Mouse (Mus musculus) ES-E14 (cell line): ENCODE results near the gene 8030411F24Rik. TPM values are rescaled to one million over a fixed set of nuclear protein-coding genes. Genes with fewer than 3 reads are reported as not detected.

Source experiments
- DNase-seq: peaks from one replicate; pipeline ENCODE4 v3.0.0-alpha.2; 2013; ENCODE audit warnings: low read depth, low spot score
- H3K27ac ChIP-seq: 2 replicates; pipeline ENCODE4 v1.5.1; 2012; ENCODE audit warnings: low read depth, mild to moderate bottlenecking, low read length, moderate library complexity, mixed read lengths; ENCODE audit not compliant: poor library complexity, insufficient read depth, severe bottlenecking
- H3K36me3 ChIP-seq: 2 replicates; pipeline ENCODE4 v1.6.1; 2012; ENCODE audit warnings: mild to moderate bottlenecking, low read length, moderate library complexity, mixed read lengths; ENCODE audit not compliant: control insufficient read depth, poor library complexity, insufficient read depth, severe bottlenecking
- H3K4me1 ChIP-seq, 2 experiments: fragments of 150-350 bp in 1 of 2; sonication (generic) in 1 of 2; 2 replicates each; pipeline ENCODE4 v1.6.1; 2012; ENCODE audit warnings: low read length in 2 of 2, mild to moderate bottlenecking in 1 of 2, mixed read lengths in 1 of 2; ENCODE audit not compliant: control insufficient read depth in 2 of 2, insufficient read depth in 2 of 2, poor library complexity in 1 of 2
- H3K4me3 ChIP-seq, 2 experiments: fragments of 150-350 bp in 1 of 2; sonication (generic) in 1 of 2; 2 replicates each; pipeline ENCODE4 v1.5.1; 2012; ENCODE audit warnings: low read length in 2 of 2, low read depth in 1 of 2, mild to moderate bottlenecking in 1 of 2, mixed read lengths in 1 of 2; ENCODE audit not compliant: insufficient read depth in 1 of 2, poor library complexity in 1 of 2, severe bottlenecking in 1 of 2
- H3K9ac ChIP-seq: 2 replicates; pipeline ENCODE4 v1.6.1; 2012; ENCODE audit warnings: low read depth, mild to moderate bottlenecking, low read length, mixed read lengths; ENCODE audit not compliant: poor library complexity, insufficient read depth, severe bottlenecking
- H3K9me3 ChIP-seq: fragments of 150-350 bp; sonication (generic); 2 replicates; pipeline ENCODE4 v1.6.1; 2012; ENCODE audit warnings: low read depth, mild to moderate bottlenecking, low read length; ENCODE audit not compliant: control insufficient read depth, insufficient read depth
- CHD2 ChIP-seq: IDR thresholded peaks from 2 replicates; pipeline ENCODE4 v1.6.1; 2014; ENCODE audit warnings: mild to moderate bottlenecking, low read depth, low read length, inconsistent platforms
- HCFC1 ChIP-seq: IDR thresholded peaks from 2 replicates; pipeline ENCODE4 v1.6.1; 2012; ENCODE audit warnings: low read length, inconsistent platforms, borderline replicate concordance; ENCODE audit not compliant: insufficient read depth
- MAFK ChIP-seq: IDR thresholded peaks from 2 replicates; pipeline ENCODE4 v1.6.1; 2014; ENCODE audit warnings: mild to moderate bottlenecking, low read depth, low read length, inconsistent platforms; ENCODE audit not compliant: insufficient read depth
- ZC3H11A ChIP-seq: IDR thresholded peaks from 2 replicates; pipeline ENCODE4 v1.6.1; 2012; ENCODE audit warnings: low read depth, mild to moderate bottlenecking, inconsistent platforms, low read length, borderline replicate concordance
- ZNF384 ChIP-seq: IDR thresholded peaks from 2 replicates; pipeline ENCODE4 v1.6.1; 2012; ENCODE audit warnings: low read depth, low read length, inconsistent platforms
- in situ Hi-C, 2 experiments: fragments of 600-800 bp; cut with MboI; formaldehyde crosslinking; loops; one replicate each; pipeline ENCODE4 v1.15.1; 2025; ENCODE audit warnings: low sequenced_read_pairs in 2 of 2, inconsistent platforms in 1 of 2; ENCODE audit not compliant: unreplicated experiment in 2 of 2
- total RNA-seq: library from RNA; depleted of rRNA; stranded (reverse); fragments of 300-350 nt; gene quantifications from 2 replicates; pipeline ENCODE4 v1.2.3, GENCODE M21; 2012; rRNA removed

8030411F24Rik gene
- total RNA-seq, 1 experiment, result 1.3 TPM

DNA sequence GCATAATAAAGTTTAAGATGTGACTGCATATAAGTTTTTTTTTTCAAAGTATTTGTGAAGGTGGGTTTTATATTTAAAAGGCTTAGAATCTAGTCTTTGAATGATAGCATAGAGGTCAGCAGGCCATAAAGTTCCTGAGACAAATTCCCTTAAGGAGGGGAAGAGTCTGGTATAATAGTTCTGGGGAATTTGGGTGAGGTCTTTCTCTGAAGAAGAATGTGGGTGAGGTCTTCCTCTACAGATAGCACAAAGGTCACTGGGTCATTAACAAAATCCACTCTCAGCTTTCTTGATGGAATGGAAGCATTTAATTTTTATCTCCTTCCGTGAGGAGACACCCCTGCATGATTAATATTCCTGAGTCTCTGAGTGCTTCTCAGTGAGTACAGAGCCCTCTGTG is 44.2 kb downstream of the 8030411F24Rik start:
- no peak overlapping the region; the same call in 1 of the 2 replicates for H3K9ac ChIP-seq
- no peak overlapping the region for H3K4me3 ChIP-seq
- peaks cover 0 to 5% of the 10 kb centered on the region in 2 experiments; a peak in 1 of 4 replicates for H3K4me1 ChIP-seq
- H3K27ac ChIP-seq, result no peak overlapping the region
- in situ Hi-C loops, result no loop called here
- no peaks in the 10 kb centered on the region for H3K36me3 ChIP-seq
- no peaks in the 10 kb centered on the region for H3K9me3 ChIP-seq
- DNase-seq, result no peak
- no peak for TF ChIP-seq MAFK
- no peak for TF ChIP-seq ZNF384
- TF ChIP-seq CHD2, result no peak
- no peak for TF ChIP-seq HCFC1
- TF ChIP-seq ZC3H11A, result no peak

DNA sequence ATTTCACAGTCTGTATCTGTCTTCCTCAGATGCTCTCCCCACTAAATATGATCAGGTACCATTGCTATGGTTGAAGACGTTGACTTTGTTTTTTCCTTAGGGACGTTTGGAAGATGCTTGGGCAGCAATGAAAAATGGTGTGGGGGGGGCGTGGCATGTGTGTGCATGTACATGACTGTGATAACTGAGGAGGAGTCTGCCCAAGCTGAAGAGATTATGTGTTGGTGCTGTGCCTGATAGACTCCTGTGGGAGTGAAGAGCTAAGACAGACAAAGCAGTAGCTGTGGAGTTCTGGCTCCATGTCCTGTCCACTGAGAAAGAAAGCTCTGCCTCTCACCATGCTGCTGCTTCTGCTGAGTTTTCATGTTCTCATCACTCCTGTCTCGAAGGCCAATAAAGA is 53.1 kb downstream of the 8030411F24Rik start, which contains the start of gene Cst9:
Gene Cst9 (plus strand): TSS at position 236 of the 400 bp plus-strand sequence.
- no peaks in the 10 kb centered on the region for H3K4me1 ChIP-seq
- no peak for DNase-seq
- H3K9me3 ChIP-seq, result no peaks in the 10 kb centered on the region
- TF ChIP-seq HCFC1, result no peak
- TF ChIP-seq MAFK, result no peak
- TF ChIP-seq ZNF384, result no peak
- no peak for TF ChIP-seq CHD2
- TF ChIP-seq ZC3H11A, result no peak
- H3K9ac ChIP-seq, result no peak within 1 kb of the TSS
- no peak within 1 kb of the TSS for H3K4me3 ChIP-seq
- in situ Hi-C loops, result no loop called here
- no peak within 1 kb of the TSS for H3K27ac ChIP-seq
- no peaks in the 10 kb centered on the region for H3K36me3 ChIP-seq

Other genes starting within 250 kb of the 8030411F24Rik start
- gene Nxt1, start 109.4 kb upstream of the 8030411F24Rik start, total RNA-seq, result 50.8 and 62.9 TPM in 2 replicates
- gene Gzf1, start 101.0 kb upstream of the 8030411F24Rik start, total RNA-seq, result 15.6 and 17.6 TPM in 2 replicates
- 4.2 and 5.4 TPM in 2 replicates for gene Napb, start 49.5 kb upstream of the 8030411F24Rik start, total RNA-seq
- not detected in 2 replicates for gene Cstl1, start 31.7 kb upstream of the 8030411F24Rik start, total RNA-seq
- gene Cst11, start 10.5 kb upstream of the 8030411F24Rik start, total RNA-seq, result not detected in 2 replicates
- not detected in 2 replicates for gene Cst12, start 7.4 kb downstream of the 8030411F24Rik start, total RNA-seq
- gene Cst8, start 16.8 kb downstream of the 8030411F24Rik start, total RNA-seq, result not detected in 2 replicates
- gene Cst13, start 38.1 kb downstream of the 8030411F24Rik start, total RNA-seq, result not detected in 2 replicates
- gene Cst9, start 53.1 kb downstream of the 8030411F24Rik start, total RNA-seq, result not detected in 2 replicates
- not detected in 2 replicates for gene 9230104L09Rik, start 83.0 kb downstream of the 8030411F24Rik start, total RNA-seq
- 304 and 327 TPM in 2 replicates for gene Cst3, start 93.7 kb downstream of the 8030411F24Rik start, total RNA-seq
- not detected in 2 replicates for gene Gm1330, start 221.2 kb downstream of the 8030411F24Rik start, total RNA-seq
- gene Gm10750, start 235.2 kb downstream of the 8030411F24Rik start, total RNA-seq, result not detected in 2 replicates